Mouse (Mus musculus): ENCODE measurements around the gene Tnp2. TPM values are rescaled to one million over a fixed set of nuclear protein-coding genes. Genes with fewer than 3 reads are reported as not detected.

The Tnp2 gene
- polyA plus RNA-seq, 1 experiment from 2014 or later: not detected

DNA sequence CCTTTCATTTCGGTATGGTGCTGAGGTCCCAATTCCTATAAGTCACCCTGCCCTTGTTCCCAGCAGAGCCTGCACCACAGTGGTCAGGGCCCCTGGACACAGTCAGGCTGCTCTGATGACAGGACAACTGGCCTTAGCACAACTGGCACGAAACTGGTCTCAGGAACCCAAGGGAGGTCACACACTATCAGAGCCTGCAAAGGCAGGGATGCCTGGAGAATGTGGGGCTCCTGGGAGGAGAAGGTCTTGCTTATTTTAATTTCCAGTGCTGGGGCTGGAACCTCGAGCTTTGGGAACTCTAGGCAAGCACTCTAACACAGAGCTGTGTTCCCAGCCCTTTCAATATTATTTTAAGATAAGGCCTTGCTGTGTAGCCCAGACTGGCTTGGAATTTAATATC, 31.5 kb upstream of the Tnp2 start:
- H3K4me1 ChIP-seq (replicated peaks; ENCODE audit: control insufficient read depth, insufficient read depth, low read length): no peaks in the 10 kb centered on the region
- TF ChIP-seq CTCF (IDR thresholded peaks at IDR 0.05; ENCODE audit: low read depth): no peak
- H3K27me3 ChIP-seq (replicated peaks; ENCODE audit: control insufficient read depth, insufficient read depth, low read length): no peaks in the 10 kb centered on the region
- no peak overlapping the region for H3K4me2 ChIP-seq (replicated peaks; ENCODE audit: low read depth)
- no peaks in the 10 kb centered on the region for H3K36me3 ChIP-seq (ENCODE audit: control insufficient read depth, insufficient read depth)
- no peak overlapping the region for H3K27ac ChIP-seq (ENCODE audit: low read depth, low read length)
- H3K9me3 ChIP-seq (ENCODE audit: control insufficient read depth): no peaks in the 10 kb centered on the region
- 86% methylated on average over 3 of the region's 3 CpGs for WGBS
- no peak overlapping the region for H3K4me3 ChIP-seq (ENCODE audit: low read depth, low read length)
- no peak overlapping the region for H3K9ac ChIP-seq (ENCODE audit: low read depth, low read length)
- ATAC-seq: no peak

DNA sequence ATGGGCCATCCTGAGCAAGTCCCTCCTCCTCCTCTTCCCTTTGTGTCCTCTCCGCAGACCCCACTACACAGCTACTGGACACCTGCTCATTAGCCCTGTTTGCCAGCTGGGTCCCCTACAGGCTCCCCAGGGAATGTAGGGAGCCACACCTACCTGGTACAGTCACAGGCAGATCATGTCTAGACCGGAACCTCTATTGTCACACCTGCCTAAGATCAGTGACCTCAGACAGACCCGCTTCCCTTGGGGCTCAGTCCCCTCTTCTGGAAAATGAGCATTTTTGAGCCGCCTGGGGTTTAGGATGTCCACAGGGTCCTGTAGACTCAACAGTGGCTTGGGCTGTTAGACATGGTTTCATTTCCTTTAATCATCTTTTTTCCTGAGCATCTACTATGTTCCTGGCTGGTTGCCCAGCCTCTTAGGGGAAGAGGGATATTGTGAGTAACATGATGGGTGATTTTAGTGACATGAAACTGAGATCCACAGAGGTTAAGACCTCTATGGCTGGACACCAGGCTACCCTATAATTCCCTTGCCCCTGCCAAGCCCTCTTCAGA, 30.2 kb upstream of the Tnp2 start:
- no peak overlapping the region for H3K27ac ChIP-seq (ENCODE audit: low read depth, low read length)
- ATAC-seq: no peak
- H3K4me1 ChIP-seq (replicated peaks; ENCODE audit: control insufficient read depth, insufficient read depth, low read length): 0 out of 2 replicates have a peak, but pooled peaks cover 3% of the 10 kb centered on the region
- no peak for TF ChIP-seq CTCF (IDR thresholded peaks at IDR 0.05; ENCODE audit: low read depth)
- H3K9me3 ChIP-seq (ENCODE audit: control insufficient read depth): no peaks in the 10 kb centered on the region
- H3K9ac ChIP-seq (ENCODE audit: low read depth, low read length): no peak overlapping the region
- H3K36me3 ChIP-seq (ENCODE audit: control insufficient read depth, insufficient read depth): no peaks in the 10 kb centered on the region
- no peak overlapping the region for H3K4me3 ChIP-seq (ENCODE audit: low read depth, low read length)
- WGBS: 82% methylated on average over 4 of the region's 4 CpGs
- H3K27me3 ChIP-seq (replicated peaks; ENCODE audit: control insufficient read depth, insufficient read depth, low read length): no peaks in the 10 kb centered on the region
- no peak overlapping the region for H3K4me2 ChIP-seq (replicated peaks; ENCODE audit: low read depth)

DNA sequence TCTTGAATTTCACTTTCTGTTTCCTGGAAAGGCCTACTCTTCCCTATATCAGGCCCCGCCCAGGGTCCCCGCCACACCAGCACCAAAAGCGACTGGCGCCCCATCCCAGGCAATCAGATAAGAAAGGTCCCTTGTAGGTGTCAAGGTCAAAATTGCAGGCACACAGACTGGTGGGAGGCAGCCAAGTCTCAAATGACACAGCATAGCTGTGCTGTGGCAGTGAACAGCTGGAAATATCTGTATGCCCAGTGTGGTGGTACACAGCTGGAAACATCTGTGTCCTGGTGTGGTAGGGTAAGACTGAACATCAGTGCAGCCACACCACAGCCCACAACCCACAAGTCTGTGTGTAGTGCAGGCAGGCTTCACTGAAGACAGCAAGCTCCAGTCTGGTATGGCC, 26.4 kb upstream of the Tnp2 start:
- 44% methylated on average over 4 of the region's 4 CpGs for WGBS
- Histone ChIP-seq H3K36me3 (ENCODE audit: control insufficient read depth, insufficient read depth) (no peaks in the 10 kb centered on the region), H3K4me2 (replicated peaks; ENCODE audit: low read depth) (no peak overlapping the region), H3K4me3 (ENCODE audit: low read depth, low read length) (no peak overlapping the region), H3K9me3 (ENCODE audit: control insufficient read depth) (no peaks in the 10 kb centered on the region), H3K9ac (ENCODE audit: low read depth, low read length) (no peak overlapping the region), H3K4me1 (replicated peaks; ENCODE audit: control insufficient read depth, insufficient read depth, low read length) (0 out of 2 replicates have a peak, but pooled peaks cover 3% of the 10 kb centered on the region), H3K27me3 (replicated peaks; ENCODE audit: control insufficient read depth, insufficient read depth, low read length) (no peaks in the 10 kb centered on the region), H3K27ac (ENCODE audit: low read depth, low read length) (no peak overlapping the region)
- no peak for TF ChIP-seq CTCF (IDR thresholded peaks at IDR 0.05; ENCODE audit: low read depth)
- ATAC-seq: peak; percentile 29; the same call in 1 of the 2 replicates

DNA sequence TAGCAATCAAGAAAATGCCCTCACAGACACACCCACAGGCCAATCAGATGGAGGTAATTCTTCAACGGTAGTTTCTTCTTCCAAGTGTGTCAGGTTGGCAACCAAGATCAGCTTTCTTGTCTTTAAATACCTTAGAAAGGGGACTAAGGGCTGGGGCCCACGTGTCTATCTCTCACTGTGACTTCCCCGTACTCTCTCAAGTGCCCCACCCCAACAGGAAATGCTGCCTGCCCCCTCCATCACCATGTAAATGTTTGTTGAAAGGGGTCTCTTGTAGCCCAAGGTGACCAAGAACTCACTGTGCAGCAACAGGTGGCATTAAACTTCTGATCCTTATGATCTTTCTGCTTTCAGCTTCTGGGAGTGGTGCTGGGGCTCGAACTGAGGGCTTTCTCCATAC, 25.3 kb upstream of the Tnp2 start:
- Histone ChIP-seq H3K4me2 (replicated peaks; ENCODE audit: low read depth) (no peak overlapping the region), H3K4me1 (replicated peaks; ENCODE audit: control insufficient read depth, insufficient read depth, low read length) (0 out of 2 replicates have a peak, but pooled peaks cover 3% of the 10 kb centered on the region), H3K9ac (ENCODE audit: low read depth, low read length) (no peak overlapping the region), H3K36me3 (ENCODE audit: control insufficient read depth, insufficient read depth) (no peaks in the 10 kb centered on the region), H3K27me3 (replicated peaks; ENCODE audit: control insufficient read depth, insufficient read depth, low read length) (peaks cover 7% of the 10 kb centered on the region; the same call in 1 of the 2 replicates), H3K4me3 (ENCODE audit: low read depth, low read length) (no peak overlapping the region), H3K9me3 (ENCODE audit: control insufficient read depth) (no peaks in the 10 kb centered on the region), H3K27ac (ENCODE audit: low read depth, low read length) (no peak overlapping the region)
- 73% methylated on average over 4 of the region's 4 CpGs for WGBS
- ATAC-seq: no peak
- no peak for TF ChIP-seq CTCF (IDR thresholded peaks at IDR 0.05; ENCODE audit: low read depth)

DNA sequence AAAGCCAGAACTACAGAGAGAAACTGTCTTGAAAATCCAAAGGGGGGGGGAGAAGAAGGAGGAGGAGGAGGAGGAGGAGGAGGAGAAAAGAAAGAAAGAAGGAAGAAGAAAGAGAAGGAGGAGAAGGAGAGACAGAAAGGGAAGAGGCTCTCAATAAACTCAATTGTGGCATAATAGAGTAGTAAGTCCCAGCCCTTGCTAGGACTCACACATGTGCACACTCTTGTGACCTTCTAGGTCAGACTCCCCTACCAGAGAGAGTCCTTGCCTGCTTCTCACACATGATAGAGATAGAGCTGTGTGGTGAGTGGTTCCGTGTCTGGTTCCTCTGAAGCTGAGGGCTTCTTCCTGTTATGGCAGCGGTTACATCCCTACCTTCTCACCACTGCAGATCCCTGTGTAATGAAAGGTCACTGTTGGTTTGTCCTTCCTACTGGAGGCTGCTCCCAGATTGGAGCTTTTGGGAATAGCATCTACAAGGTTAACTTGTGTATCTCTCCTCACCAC, 24.5 kb upstream of the Tnp2 start, which contains the start of gene Gm11172:
Gene Gm11172 (plus strand): TSS at position 51 of the 507 bp plus-strand sequence.
- 87% methylated on average over 2 of the region's 2 CpGs for WGBS
- H3K9me3 ChIP-seq (ENCODE audit: control insufficient read depth): no peaks in the 10 kb centered on the region
- no peak within 1 kb of the TSS for H3K27ac ChIP-seq (ENCODE audit: low read depth, low read length)
- no peak within 1 kb of the TSS for H3K4me3 ChIP-seq (ENCODE audit: low read depth, low read length)
- no peaks in the 10 kb centered on the region for H3K36me3 ChIP-seq (ENCODE audit: control insufficient read depth, insufficient read depth)
- no peak within 1 kb of the TSS for H3K4me2 ChIP-seq (replicated peaks; ENCODE audit: low read depth)
- no peak for TF ChIP-seq CTCF (IDR thresholded peaks at IDR 0.05; ENCODE audit: low read depth)
- no peak within 1 kb of the TSS for H3K9ac ChIP-seq (ENCODE audit: low read depth, low read length)
- H3K4me1 ChIP-seq (replicated peaks; ENCODE audit: control insufficient read depth, insufficient read depth, low read length): 0 out of 2 replicates have a peak, but pooled peaks cover 3% of the 10 kb centered on the region
- H3K27me3 ChIP-seq (replicated peaks; ENCODE audit: control insufficient read depth, insufficient read depth, low read length): peaks cover 7% of the 10 kb centered on the region; the same call in 1 of the 2 replicates
- no peak for ATAC-seq

DNA sequence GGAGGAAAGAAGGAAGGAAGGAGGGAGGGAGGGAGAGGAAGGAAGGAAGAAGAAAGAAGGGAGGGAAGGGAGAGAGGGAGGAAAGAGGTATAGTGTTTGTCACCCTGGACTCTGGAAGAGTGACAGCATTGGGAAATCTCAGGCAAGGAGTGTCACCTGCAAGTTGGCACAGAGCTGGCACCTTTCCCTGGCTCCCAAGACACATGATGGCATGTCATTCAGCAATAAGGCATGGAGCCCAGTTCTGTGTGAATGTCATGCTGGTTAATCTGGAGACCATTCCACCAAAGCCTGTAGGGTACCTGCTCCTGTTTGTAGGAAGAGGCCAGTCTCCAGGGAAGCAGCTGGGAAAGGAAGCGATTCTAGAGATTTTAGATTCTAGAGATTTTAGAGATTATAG, 21.9 kb upstream of the Tnp2 start:
- no peak for TF ChIP-seq CTCF (IDR thresholded peaks at IDR 0.05; ENCODE audit: low read depth)
- Histone ChIP-seq H3K4me1 (replicated peaks; ENCODE audit: control insufficient read depth, insufficient read depth, low read length) (0 out of 2 replicates have a peak, but pooled peaks cover 3% of the 10 kb centered on the region), H3K27me3 (replicated peaks; ENCODE audit: control insufficient read depth, insufficient read depth, low read length) (peaks cover 7% of the 10 kb centered on the region; the same call in 1 of the 2 replicates), H3K27ac (ENCODE audit: low read depth, low read length) (no peak overlapping the region), H3K9ac (ENCODE audit: low read depth, low read length) (no peak overlapping the region), H3K4me2 (replicated peaks; ENCODE audit: low read depth) (no peak overlapping the region), H3K9me3 (ENCODE audit: control insufficient read depth) (no peaks in the 10 kb centered on the region), H3K36me3 (ENCODE audit: control insufficient read depth, insufficient read depth) (no peaks in the 10 kb centered on the region), H3K4me3 (ENCODE audit: low read depth, low read length) (no peak overlapping the region)
- WGBS: 90% methylated on average over 1 of the region's 1 CpGs
- no peak for ATAC-seq

Measured in intestine, postnatal 0 days (tissue).